Comparison of ENCODE assay signal across 14 mouse cellular contexts in the genomic region with DNA sequence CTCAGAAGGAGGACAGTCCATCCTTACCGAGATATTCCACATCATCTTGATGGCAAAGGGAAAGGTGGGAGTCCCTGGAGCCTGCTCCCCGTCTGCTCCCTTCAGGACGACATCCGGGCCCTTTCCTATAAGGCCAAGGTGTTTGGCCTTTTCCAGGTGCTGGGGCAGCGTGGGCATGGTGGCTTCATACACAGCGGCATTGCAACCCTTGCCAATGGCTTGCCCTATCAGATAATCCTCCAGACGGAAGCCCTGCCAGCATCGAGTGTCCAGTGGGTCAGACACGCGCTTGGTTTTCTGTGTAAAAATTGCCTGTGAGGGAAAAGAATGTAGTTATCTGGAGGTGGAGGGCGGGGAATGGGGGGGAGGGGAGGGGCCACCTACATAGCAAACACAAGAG.
"Had no signal": no experiment of that assay in that cellular context is flagged by ENCODE, and none has a peak within 500 bp of the region (broad histone marks: within the 10 kb centered on the region; RNA-seq: fewer than 3 reads in every experiment).

No protein-coding gene starts in this region.

- DNase-seq: kidney, adult 18-20 months; kidney, postnatal 10 days; kidney, postnatal 4 days; liver; liver, embryonic 13.5 days; liver, postnatal 0 days; lung, postnatal 36 days; midbrain, embryonic 14.5 days; right cerebral cortex, adult 18-20 months; right cerebral cortex, postnatal 25 days had no signal

- H3K27ac ChIP-seq: limb, embryonic 12.5 days; liver, embryonic 13.5 days; neural tube, embryonic 15.5 days had no signal

- H3K9me3 ChIP-seq: liver, embryonic 13.5 days; neural tube, embryonic 15.5 days had no signal

- H3K4me2 ChIP-seq: limb, embryonic 12.5 days; liver, embryonic 13.5 days; neural tube, embryonic 15.5 days had no signal

- H3K9ac ChIP-seq: limb, embryonic 12.5 days; liver, embryonic 13.5 days; liver, postnatal 0 days; neural tube, embryonic 15.5 days had no signal

- H3K4me1 ChIP-seq: limb, embryonic 12.5 days had no signal

- H3K4me3 ChIP-seq: layer of hippocampus, adult 2 months; limb, embryonic 12.5 days; liver, embryonic 13.5 days; myocyte; neural tube, embryonic 15.5 days had no signal

- H3K27me3 ChIP-seq: limb, embryonic 12.5 days; liver, embryonic 13.5 days; neural tube, embryonic 15.5 days had no signal

- ATAC-seq: liver, postnatal 0 days had no signal
